Mouse (Mus musculus) embryo, embryonic 10 days (tissue): ENCODE results near the gene Per3.
"Not testable (repeated sequence)": the region's sequence is repeated elsewhere in the genome, so short reads cannot be mapped to it uniquely, and the experiment has no call there.

Experiments
- DNase-seq: peaks from one replicate; pipeline ENCODE4 v3.0.0-alpha.2; 2015; ENCODE audit warnings: low spot score

Gene Per3

DNA sequence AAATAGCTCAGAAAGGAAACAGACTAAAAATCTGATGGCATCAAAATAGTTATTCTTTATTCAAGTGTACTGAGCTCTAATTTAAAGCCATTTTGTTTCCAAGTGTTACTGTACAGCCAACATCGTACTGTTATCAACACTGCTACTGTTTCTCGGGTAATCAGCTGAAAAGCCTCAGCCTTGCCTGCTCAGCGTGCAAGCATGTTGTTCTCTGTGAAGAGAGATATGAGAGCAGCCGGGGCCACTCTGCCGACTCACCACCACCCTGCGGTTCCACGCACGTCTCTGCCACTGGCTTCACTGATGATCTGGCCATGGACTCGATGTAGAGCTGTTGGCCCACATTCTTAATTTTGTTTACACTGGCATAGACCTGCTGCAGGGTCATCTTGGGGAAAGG is 20.3 kb downstream of the Per3 start:
- DNase-seq = no peak

DNA sequence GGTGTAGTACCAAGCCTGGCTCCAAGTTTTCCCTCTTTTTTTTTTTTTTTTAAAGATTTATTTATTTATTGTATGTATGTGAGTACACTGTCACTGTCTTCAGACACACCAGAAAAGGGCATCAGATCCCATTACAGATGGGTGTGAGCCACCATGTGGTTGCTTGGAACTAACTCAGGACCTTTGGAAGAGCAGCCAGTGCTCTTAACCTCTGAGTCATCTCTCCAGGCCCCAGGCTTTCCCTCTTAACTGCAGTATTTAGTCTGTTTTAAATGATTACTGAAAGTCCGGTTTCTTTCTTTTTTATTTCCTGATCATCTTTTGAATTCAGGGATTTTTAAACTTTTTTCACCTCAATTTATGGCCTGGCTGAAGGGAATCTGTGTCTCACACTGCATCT is 27.1 kb downstream of the Per3 start:
- not testable (repeated sequence) for DNase-seq

DNA sequence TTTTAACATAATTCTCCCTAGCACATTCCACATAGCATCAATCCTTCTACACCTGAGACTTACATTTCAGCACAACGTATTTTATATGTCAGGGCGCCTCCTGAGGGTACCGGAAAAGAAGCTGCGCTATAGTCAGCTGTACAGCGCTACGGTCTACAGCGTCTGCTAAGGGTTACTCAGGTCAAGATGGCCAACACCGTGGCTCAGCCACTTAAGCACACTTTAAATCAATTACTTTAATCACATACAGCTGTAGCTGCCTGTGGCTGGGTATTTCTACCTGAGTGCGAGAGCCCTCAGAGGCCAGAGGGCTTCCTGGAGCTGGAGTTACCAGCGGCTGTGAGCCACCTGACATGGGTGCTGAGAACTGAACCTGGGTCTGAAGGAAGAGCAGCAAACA is 28.5 kb downstream of the Per3 start:
- DNase-seq = peak; percentile 32

DNA sequence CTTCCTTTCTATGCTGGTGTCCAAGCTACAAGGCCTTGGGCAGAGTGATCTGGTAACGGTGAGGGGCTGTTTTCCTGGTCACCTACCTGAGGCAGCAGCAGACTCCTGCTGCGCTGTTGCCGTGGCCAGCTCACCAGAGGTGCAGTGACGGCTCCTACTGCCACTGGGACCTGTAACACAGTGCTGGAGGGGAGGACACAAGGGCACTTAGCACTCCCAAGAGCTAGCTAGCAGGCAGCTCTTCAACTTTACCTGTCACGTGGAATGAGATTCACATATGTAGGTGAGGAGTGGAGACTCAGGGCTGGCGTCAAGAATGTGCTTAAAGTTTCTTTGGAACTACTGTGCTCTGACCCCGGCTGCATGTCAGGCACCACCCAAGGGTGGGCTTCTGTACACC is 34.1 kb downstream of the Per3 start:
- DNase-seq = no peak

DNA sequence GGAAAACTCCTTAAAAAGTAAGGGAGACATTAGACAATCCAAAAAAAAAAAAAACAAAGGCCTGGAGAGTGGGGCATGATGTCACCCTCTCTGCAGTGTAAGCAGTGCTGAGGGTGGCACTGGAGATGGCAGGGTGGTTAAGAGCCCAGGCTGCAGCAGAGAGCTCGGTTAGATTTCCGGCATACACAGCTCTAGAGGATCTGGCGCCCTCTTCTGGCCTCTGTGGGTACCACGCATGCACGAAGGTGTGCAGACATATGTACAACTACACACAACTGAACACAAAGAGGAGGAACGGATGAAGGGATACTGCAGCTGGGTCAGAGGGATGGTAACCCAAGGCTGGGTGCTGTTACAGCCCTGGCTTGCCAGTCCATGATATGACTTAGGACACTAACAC is 37.5 kb downstream of the Per3 start:
- DNase-seq = peak; percentile 61

DNA sequence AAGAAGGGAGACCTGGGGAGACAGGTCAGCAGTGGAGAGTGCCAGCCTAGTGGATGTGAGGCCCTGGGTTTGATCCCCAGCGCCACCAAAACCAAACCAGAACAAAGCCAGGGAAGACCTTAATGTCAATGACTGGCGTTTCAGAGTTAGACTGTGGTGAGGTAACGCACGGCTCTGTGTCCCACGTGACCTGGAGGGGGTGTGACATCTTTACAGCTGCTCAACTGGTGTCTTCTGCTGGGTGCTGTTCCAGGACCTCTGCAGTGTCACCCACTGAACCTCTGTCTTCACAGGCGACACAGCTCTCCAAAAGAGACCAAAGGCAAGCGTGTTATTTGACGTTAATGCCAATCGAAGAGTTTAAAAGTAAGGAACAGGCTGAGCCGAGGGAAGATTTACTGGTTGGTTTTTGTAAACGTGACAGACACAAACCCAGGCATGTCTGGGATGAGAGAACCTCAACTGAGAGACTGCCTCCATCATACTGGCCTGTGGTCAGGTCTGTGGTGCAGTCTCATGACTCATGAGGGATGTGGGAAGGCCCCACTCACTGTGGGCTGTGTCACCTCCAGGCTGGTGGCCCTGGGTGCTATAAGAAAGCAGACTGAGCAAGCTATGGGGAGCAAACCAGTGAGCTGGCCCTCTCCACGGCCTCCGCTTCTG is 38.7 kb downstream of the Per3 start:
- no peak for DNase-seq

DNA sequence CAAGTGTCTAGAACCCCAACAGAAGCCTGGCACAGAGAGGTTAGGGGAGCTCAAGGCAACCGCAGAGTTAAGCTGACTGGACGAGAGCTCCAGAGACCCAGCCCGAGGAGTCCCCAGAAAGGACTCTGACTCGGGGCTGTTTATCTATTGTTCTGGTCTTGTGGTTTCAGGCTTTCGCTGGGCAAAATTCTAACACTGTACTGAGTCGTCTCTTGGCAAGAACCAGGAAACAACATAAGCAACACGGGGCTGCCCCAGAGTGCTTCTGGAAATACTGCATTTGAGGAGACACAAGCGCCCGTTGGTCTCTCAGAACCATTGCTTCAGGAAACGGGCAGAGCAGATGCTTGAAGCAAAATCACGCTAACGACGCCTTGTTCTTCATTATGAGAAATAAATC is 43.1 kb downstream of the Per3 start:
- DNase-seq = no peak

DNA sequence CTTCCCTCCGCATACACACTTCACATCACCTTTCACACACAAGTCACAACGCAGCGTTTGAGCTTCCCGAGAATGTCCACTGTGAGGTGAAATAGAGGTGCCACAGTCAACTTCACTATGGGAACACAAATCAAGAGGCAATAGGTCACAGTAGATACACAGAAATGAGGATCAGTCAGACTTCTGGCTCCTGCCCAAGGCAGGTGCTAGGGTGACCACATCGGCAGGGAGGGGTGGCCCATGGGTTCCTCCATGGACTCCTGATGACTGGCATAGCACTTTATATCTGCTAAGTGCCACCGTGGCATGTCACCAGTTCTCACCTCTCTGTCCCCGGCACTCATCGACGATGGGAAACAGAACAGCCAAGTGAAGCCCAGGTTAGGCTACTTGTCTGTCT is 45.8 kb downstream of the Per3 start:
- no peak for DNase-seq

DNA sequence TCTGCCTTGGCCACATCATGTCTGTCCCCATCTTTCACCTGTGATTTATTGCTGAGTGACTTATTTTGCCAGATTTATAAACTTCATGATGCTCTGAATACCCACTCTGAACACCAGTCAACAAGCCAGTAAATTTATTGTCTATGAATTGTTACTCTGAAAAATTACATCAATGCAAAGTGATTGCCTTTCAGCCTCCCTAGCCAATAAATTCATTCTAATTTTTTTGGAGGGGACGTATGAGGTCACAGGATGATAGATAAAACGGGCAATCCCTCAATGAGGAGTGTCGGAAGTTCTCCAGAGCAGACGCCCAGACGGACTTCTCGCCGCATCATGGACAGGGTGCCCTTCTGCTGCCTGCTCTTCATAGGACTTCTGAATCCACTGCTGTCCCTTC is 47.7 kb downstream of the Per3 start, which contains the start of gene Uts2:
Gene Uts2, plus strand, starts transcription at position 301 of the 400 bp plus-strand sequence.
- DNase-seq = no peak

DNA sequence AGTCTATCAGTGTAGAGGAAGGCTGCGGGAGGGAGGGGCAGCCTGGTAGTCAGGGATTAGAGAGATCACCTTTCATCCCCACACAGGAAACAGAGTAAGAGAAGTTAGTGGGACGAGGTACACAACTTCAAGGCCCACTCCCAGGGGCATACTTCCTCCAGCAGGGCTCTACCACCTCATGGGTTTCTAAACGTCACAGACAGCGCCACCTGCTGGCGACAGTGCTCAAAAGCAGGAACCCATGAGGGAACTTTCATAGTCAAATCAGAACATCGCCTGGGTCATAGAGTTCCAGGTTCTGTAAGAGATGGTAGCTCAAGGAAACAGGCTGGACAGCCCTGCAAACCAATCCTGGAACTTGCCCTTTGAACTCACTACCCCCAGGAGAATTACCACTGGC is 54.3 kb downstream of the Per3 start:
- DNase-seq = peak; percentile 54

DNA sequence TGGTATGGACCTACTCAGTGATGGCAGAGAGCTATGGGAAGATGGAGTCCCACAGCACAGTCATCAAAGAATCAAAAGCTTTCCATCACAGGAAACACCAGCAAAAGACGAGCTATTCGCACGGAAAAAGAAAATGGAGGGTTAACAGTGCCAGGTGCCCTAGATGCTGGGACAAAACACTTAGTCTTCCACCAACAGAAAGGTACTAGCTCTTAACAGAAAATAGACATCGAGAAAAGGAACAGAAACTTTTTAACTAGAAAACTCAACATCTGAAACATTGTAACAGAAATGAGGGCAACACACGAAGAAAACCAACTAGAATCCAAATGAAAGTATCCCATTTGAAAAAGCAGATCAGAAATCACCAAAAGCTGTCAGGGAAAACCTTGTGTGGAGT is 64.3 kb downstream of the Per3 start:
- no peak for DNase-seq

DNA sequence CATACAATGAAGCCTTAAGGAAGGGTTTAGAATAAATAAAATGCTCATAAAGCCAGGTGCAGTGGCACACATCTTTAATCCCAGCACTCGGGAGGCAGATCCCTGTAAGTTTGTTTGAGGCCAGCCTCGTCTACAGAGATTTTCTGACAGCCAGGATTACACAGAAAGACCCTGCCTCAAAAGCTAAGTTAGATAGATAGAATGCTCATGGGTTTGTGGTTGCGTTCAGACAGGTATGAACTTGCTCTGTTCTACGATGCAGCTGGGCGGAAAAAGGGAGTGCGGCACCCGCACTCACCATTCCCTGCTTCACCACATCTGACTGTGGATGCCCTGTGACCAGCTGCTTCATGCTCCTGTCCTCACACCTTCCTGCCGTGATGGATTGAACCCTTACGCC is 65.0 kb downstream of the Per3 start:
- DNase-seq = no peak

DNA sequence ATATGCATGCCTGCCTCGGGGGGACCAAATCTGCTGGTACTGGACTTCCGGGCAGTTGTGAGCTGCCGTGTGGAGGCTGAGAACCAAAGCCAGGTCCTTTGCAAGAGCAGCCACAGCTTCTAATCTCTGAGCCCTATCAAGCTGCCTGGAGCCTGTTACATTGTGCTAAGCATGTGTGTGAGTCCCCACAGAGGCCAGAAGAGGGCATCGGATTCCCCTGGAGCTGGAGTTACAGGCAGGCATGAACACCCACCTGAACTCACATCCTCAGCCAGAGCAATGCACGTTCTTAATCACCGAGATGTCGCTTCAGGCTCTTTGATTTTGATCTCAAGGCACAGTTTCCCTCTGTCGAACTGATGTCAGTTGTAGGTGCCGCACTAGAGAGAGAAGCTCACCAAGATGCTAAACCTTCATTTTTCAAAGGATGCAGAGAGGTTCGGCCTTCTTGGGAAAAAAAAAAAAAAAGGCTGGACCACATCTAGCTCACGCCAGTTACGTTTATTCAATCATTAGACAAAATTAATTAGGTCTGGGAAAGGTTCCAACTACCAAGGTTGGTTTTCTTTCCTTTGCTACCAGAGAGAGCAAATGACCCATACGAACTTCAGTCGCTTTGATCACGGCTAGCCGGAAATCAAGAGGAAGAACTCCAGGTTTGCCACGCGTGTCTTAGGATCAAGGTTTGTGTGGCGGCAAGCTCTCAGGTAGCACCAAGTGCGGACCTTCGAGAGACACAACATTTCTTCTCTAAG is 66.1 kb downstream of the Per3 start:
- no peak for DNase-seq

DNA sequence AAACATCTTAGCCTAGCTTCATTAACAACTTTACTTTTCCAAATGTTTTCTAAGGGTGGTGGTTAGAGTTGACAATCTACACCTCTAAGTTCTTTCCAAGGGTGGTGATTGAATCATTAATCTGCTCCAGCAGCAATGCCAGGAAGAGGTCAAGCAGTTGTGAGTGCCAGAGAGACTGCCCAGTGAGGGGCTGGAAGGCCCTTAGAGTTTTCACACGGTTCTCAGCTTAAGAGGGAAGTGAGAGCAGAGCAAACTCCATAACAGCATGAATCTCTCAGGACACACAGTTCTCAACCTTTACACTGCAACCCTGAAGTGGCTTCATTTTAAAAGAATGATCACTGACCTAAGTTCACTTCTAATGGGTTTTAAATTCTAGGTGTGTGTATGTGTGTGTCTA is 69.3 kb downstream of the Per3 start:
- no peak for DNase-seq

DNA sequence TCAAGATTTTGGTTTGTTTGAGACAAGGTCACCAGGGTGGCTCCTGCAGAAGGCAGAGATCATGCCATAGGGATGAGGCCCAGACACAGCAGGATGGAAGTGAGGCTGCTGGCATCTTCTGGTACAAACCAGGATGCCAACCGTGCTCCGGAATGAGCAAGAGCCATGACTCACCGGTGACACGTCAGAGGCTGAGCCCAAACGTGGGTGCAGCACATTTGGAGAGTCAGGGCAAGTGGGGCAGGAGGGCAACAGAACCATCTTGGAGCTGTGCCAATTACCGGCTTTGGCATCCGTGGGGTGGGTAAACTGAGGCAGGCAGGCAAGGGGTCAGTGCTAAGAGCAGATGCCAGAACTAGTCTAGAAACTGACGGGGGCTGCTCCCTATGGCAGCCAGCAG is 71.2 kb downstream of the Per3 start:
- DNase-seq = no peak

DNA sequence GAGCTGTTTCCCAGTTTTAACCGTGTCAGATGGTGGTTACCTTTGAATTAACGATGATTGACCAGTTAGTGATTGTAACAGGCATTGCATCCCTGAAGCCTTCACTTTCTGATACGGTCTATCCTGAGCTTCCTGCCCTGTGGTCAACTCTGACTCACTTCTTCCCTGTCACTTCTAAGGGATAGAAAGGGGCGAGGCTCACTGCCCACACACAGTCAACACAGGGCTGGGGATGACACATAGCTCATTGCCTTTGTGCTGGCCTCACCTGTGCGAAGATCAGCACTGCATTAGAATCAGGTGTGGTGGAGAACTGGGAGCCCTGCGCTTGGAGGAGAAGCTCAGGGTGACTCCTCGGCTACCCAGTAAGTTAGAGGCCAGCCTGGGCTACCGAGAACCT is 75.5 kb downstream of the Per3 start:
- no peak for DNase-seq

DNA sequence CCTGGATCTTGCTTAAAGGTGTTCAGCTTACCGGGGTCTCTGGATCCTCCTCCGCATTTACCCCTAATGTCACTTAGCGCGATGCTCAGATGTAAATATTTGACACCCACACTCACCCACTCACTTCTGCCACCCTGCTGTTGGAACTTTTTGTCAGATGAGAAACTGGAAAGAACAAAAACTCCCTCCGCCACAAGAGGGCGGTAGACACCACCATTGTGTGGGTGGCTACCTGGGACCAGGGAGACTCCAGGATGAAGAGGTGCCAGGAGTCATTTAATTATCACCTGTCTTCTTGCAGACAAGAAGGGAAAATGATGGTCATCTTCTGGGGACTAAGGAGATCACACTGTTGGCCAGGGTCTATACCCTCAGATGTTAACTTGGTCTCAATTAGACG is 77.9 kb downstream of the Per3 start:
- DNase-seq = peak; percentile 71

DNA sequence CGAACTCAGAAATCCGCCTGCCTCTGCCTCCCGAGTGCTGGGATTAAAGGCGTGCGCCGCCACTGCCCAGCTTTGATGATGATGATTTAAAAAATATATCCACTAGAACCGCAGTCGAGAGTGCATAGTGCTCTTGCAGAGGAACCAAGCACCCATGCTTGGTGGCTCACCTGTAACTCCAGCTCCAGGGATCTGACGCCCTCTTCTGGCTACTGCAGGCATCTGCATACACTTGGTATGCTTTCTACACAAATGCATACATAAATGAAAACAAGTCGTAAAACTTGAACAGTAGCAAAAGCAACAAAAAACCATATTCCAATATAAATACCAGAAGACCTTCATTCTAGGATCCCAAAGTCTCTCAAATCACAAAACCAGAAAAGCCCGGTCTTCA is 78.9 kb downstream of the Per3 start:
- no peak for DNase-seq

DNA sequence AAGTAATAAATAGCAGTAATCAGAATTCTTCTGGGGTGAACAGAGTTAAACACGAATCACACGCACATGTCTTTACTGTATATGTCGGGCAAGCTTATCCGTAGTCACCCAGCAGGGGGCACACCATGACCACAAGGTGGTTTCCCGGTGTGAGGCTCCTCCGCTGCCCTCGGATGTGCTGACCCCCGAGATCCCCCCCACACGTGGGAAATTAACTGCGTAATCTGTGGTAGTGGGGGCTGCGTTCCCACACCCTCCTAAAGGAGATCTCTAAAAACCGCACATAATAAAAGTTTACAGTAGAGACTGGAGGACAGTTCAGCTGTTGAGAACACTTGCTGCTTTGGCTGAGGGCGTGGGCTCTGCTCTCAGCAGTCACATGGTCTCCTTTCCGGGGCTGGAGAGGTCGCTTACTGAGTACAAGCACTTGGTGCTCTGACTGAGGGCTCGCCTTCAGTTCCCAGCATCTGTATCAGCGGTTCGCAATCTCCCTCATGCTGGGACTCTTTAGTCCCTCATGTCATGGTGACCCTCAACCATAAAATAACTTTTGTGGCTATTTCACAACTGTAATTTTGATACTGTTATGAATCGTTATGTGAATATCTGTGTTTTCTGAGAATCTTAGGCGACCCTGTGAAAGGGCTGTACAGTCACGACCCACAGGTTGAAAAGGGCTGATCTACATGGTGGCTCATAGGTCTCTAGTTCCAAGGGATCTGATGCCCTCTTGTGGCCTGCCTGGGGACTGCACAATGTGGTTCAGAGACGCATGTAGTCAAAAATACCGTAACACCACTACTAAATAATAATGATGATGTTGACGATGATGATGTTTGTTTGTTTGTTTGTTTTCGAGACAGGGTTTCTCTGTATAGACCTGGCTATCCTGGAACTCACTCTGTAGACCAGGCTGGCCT is 79.6 kb downstream of the Per3 start:
- DNase-seq = peak; percentile 93

DNA sequence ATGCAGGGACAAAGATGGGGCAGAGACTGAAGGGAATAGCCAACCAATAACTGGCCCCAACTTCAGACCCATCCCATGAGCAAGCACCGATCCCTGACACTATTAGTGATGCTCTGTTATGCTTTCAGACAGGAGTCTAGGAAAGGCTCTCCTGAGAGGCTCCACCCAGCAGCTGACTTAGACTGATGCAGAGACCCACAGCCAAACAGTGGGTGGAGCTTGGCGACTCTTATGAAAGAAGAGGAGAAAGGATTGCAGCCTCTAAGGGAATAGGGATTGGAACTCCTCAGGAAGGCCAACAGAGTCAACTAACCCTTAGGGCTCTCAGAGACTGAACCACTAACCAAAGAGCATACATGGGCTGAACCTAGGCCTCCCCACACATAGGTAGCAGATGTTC is 80.8 kb downstream of the Per3 start:
- DNase-seq = no peak

DNA sequence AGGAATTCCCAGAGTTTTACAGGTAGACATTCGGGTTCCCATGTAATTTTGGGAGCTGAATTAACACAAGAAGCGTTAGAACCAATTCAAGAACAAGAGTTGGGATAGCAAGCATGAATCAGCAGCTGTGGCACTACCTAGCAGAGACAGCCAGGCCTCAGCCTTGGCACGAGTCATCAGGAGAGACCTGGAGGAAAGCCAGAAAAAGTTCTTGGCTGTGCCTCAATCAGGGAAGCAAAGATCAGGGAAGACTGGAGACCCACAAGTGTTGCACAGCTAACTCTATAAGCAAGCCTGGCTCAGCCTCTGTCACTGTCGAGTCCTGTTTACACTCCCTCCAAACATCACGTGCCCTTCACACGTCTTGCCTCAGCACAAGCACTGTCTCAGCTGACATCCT is 82.2 kb downstream of the Per3 start:
- no peak for DNase-seq

DNA sequence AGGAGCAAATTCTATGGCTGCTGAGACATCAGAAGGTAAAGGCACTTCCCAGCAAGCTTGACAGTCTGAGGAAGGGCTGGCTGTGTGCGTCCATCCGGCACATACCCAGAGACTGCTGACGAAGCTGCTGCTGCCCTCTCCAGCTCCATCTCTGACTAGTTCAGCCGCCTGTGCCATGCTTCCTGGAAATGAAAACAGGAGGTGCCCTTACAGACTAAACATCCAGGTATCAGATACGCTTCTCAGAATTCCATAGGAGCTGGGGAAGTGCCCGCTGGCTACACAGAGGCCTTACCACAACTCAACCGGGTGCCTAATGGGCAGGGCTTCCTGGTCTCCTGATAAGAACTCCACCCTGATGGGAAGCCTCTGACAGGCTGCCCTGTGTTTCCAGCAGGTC is 85.9 kb downstream of the Per3 start:
- DNase-seq = no peak

DNA sequence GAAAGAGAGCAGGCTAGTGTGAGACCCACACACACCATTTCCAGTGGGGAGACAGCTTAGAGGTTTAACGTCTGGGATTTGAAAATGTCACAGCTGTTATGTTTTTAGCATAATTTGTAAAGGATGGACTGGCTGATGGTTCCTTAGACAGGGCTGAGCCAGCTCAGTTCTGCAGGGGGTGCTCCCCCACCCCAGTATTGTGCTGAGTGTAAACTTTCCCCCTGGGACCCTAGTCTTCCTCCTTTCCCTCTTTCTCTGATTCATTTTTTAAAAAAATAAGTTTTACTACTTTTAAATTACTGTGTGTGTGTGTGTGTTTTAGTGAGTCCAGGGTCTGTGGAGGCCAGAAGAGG is 87.4 kb downstream of the Per3 start:
- DNase-seq = no peak
